Mouse (Mus musculus) spleen, adult 2 months (tissue): ENCODE results near the gene Slc25a19.

Experiments used
- CTCF ChIP-seq: fragments of 200-500 bp; IDR thresholded peaks from 2 replicates; pipeline ENCODE4 v1.5.1; 2011; ENCODE audit warnings: mild to moderate bottlenecking, inconsistent platforms; ENCODE audit not compliant: insufficient read depth, insufficient read length, insufficient replicate concordance; ENCODE audit errors: extremely low read depth
- POLR2A ChIP-seq: fragments of 200-500 bp; IDR thresholded peaks from 2 replicates; pipeline ENCODE4 v1.6.1; 2011; ENCODE audit warnings: low read depth, low read length, inconsistent platforms

DNA sequence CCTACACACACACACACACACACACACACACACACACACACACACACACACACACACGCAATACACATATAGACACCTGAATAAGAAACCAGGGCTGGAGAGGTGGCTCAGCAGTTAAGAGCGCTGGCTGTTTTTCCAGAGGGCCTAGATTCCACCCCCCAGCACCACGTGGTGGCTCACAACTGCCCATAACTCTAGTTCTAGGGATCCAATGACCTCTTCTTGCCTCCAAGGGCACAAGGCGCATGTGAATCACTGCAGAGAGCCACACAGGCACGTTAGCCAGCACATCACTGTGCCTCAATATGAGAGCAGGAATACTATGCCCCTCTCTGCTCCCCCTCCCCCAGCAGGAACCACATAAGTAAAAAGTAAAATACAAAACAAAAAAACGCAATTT lies 11.2 kb downstream of the Slc25a19 start:
- TF ChIP-seq CTCF (no peak), POLR2A (no peak)
